ENCODE assay signal across 10 mouse cellular contexts in the genomic region with DNA sequence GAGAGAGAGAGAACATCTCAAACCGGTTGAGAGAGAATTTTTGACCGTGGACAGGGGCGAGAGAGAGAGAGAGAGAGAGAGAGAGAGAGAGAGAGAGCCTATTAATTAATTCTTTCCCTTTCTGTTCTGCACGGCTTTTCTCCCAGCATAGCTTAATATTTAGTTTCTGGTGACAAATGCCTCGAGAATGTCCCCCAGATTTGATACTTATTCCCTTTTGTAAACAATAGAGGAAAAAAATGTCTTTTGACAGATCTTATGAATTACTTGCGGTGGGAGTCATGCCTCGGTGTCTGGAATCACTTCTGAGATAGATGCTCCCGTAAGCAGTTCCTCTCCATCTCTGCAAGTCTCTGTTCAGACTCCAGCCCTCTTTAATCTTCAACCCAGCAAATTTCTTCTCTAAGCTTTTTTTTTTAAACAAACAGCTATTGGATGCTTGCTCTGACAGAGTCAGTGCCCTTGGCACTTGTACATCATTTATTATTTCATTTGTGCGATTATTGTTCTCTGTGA.
A peak's percentile ranks its signal among the peaks of the same experiment; 100 is the strongest.
DNase-seq lines count a peak whose midpoint lies in the region; ATAC-seq and TF ChIP-seq lines count a peak whose summit lies in the region.
"Had no signal": no experiment of that assay in that cellular context is flagged by ENCODE, and none has a peak within 500 bp of the region (broad histone marks: within the 10 kb centered on the region; RNA-seq: fewer than 3 reads in every experiment).

No protein-coding gene starts in this region.

- H3K27ac ChIP-seq in embryonic facial prominence, embryonic 13.5 days = no peak overlapping the region
- no peak overlapping the region for H3K27ac ChIP-seq in embryonic facial prominence, embryonic 10.5 days (replicated peaks)
- H3K27ac ChIP-seq in kidney, embryonic 15.5 days = no peak overlapping the region
- H3K27ac ChIP-seq in kidney, embryonic 16.5 days (ENCODE audit: low read length) = no peak overlapping the region
- no peak overlapping the region for H3K27ac ChIP-seq in embryonic facial prominence, embryonic 14.5 days (replicated peaks; ENCODE audit: low read depth, low read length)
- H3K27ac ChIP-seq in intestine, embryonic 16.5 days (ENCODE audit: low read length) = peak overlapping the region; percentile 51
- H3K27ac ChIP-seq in liver, postnatal 0 days (ENCODE audit: low read depth) = no peak overlapping the region

- no peak for TF ChIP-seq CTCF in liver, postnatal 0 days (IDR thresholded peaks at IDR 0.05; ENCODE audit: low read depth)

- no peaks in the 10 kb centered on the region for H3K9me3 ChIP-seq in embryonic facial prominence, embryonic 13.5 days
- no peaks in the 10 kb centered on the region for H3K9me3 ChIP-seq in embryonic facial prominence, embryonic 10.5 days
- H3K9me3 ChIP-seq in kidney, embryonic 15.5 days (replicated peaks) = no peaks in the 10 kb centered on the region
- no peaks in the 10 kb centered on the region for H3K9me3 ChIP-seq in kidney, embryonic 16.5 days (ENCODE audit: low read length)
- H3K9me3 ChIP-seq in embryonic facial prominence, embryonic 14.5 days (ENCODE audit: control insufficient read depth, low read length) = no peaks in the 10 kb centered on the region
- no peaks in the 10 kb centered on the region for H3K9me3 ChIP-seq in intestine, embryonic 16.5 days (ENCODE audit: control insufficient read depth, low read length)
- no peaks in the 10 kb centered on the region for H3K9me3 ChIP-seq in liver, postnatal 0 days (ENCODE audit: low read length)
- H3K9me3 ChIP-seq: G1E had no signal

- H3K4me3 ChIP-seq in embryonic facial prominence, embryonic 13.5 days = no peak overlapping the region
- H3K4me3 ChIP-seq in embryonic facial prominence, embryonic 10.5 days = no peak overlapping the region
- H3K4me3 ChIP-seq in kidney, embryonic 15.5 days (replicated peaks) = no peak overlapping the region
- no peak overlapping the region for H3K4me3 ChIP-seq in kidney, embryonic 16.5 days (ENCODE audit: low read length)
- no peak overlapping the region for H3K4me3 ChIP-seq in embryonic facial prominence, embryonic 14.5 days (ENCODE audit: low read depth, low read length)
- H3K4me3 ChIP-seq in intestine, embryonic 16.5 days (ENCODE audit: low read length) = no peak overlapping the region
- no peak overlapping the region for H3K4me3 ChIP-seq in liver, postnatal 0 days (ENCODE audit: low read depth, low read length)

- no peak for DNase-seq in embryonic facial prominence, embryonic 10.5 days (ENCODE audit: low spot score)
- DNase-seq in embryonic facial prominence, embryonic 14.5 days (ENCODE audit: low spot score) = no peak
- DNase-seq in cerebellum, adult 11-12 months = no peak
- no peak for DNase-seq in liver, postnatal 0 days
- DNase-seq: thymus, postnatal 36 days had no signal

- H3K4me2 ChIP-seq in embryonic facial prominence, embryonic 13.5 days = 0 out of 2 replicates have a peak overlapping the region, but pooled peaks have one; percentile 5
- 0 out of 2 replicates have a peak overlapping the region, but pooled peaks have one; percentile 23 for H3K4me2 ChIP-seq in kidney, embryonic 15.5 days
- H3K4me2 ChIP-seq in kidney, embryonic 16.5 days (replicated peaks; ENCODE audit: low read depth, low read length) = no peak overlapping the region
- H3K4me2 ChIP-seq in embryonic facial prominence, embryonic 14.5 days (ENCODE audit: low read depth, low read length) = peak overlapping the region; percentile 38; the same call in 1 of the 2 replicates
- 0 out of 2 replicates have a peak overlapping the region, but pooled peaks have one; percentile 19 for H3K4me2 ChIP-seq in intestine, embryonic 16.5 days (ENCODE audit: low read depth, low read length)
- H3K4me2 ChIP-seq in liver, postnatal 0 days (ENCODE audit: low read depth, low read length) = no peak overlapping the region

- peaks cover 17% of the 10 kb centered on the region for H3K4me1 ChIP-seq in embryonic facial prominence, embryonic 13.5 days
- peaks cover 15% of the 10 kb centered on the region for H3K4me1 ChIP-seq in embryonic facial prominence, embryonic 10.5 days
- peaks cover 31% of the 10 kb centered on the region for H3K4me1 ChIP-seq in kidney, embryonic 15.5 days
- peaks cover 29% of the 10 kb centered on the region for H3K4me1 ChIP-seq in kidney, embryonic 16.5 days (ENCODE audit: insufficient read depth, low read length)
- H3K4me1 ChIP-seq in embryonic facial prominence, embryonic 14.5 days (ENCODE audit: control insufficient read depth, insufficient read depth, low read length) = peaks cover 14% of the 10 kb centered on the region; the same call in 1 of the 2 replicates
- H3K4me1 ChIP-seq in intestine, embryonic 16.5 days (ENCODE audit: control insufficient read depth, insufficient read depth, low read length) = peaks cover 4% of the 10 kb centered on the region; the same call in 1 of the 2 replicates
- H3K4me1 ChIP-seq in liver, postnatal 0 days (ENCODE audit: insufficient read depth) = 0 out of 2 replicates have a peak, but pooled peaks cover 3% of the 10 kb centered on the region

- H3K27me3 ChIP-seq in embryonic facial prominence, embryonic 13.5 days = no peaks in the 10 kb centered on the region
- H3K27me3 ChIP-seq in embryonic facial prominence, embryonic 10.5 days (replicated peaks; ENCODE audit: low read depth, poor library complexity, severe bottlenecking) = no peaks in the 10 kb centered on the region
- no peaks in the 10 kb centered on the region for H3K27me3 ChIP-seq in kidney, embryonic 15.5 days
- H3K27me3 ChIP-seq in kidney, embryonic 16.5 days (ENCODE audit: insufficient read depth, low read length) = no peaks in the 10 kb centered on the region
- no peaks in the 10 kb centered on the region for H3K27me3 ChIP-seq in embryonic facial prominence, embryonic 14.5 days (replicated peaks; ENCODE audit: control insufficient read depth, insufficient read depth, low read length)
- H3K27me3 ChIP-seq in intestine, embryonic 16.5 days (replicated peaks; ENCODE audit: control insufficient read depth, insufficient read depth, low read length) = no peaks in the 10 kb centered on the region
- no peaks in the 10 kb centered on the region for H3K27me3 ChIP-seq in liver, postnatal 0 days (ENCODE audit: insufficient read depth, low read length)

- ATAC-seq in embryonic facial prominence, embryonic 13.5 days (ENCODE audit: insufficient number of reproducible peaks, insufficient read depth, low FRiP score, low TSS enrichment, low read depth) = no peak
- ATAC-seq in kidney, embryonic 15.5 days (replicated peaks; ENCODE audit: low FRiP score) = no peak
- no peak for ATAC-seq in kidney, embryonic 16.5 days (ENCODE audit: low FRiP score, low TSS enrichment)
- ATAC-seq in embryonic facial prominence, embryonic 14.5 days (ENCODE audit: low read depth) = no peak
- ATAC-seq in intestine, embryonic 16.5 days = no peak
- ATAC-seq in liver, postnatal 0 days = no peak

- WGBS in embryonic facial prominence, embryonic 13.5 days = 37% methylated on average over 9 of the region's 9 CpGs
- WGBS in embryonic facial prominence, embryonic 10.5 days = 72% methylated on average over 9 of the region's 9 CpGs
- WGBS in kidney, embryonic 15.5 days = 43% methylated on average over 9 of the region's 9 CpGs
- WGBS in kidney, embryonic 16.5 days = 40% methylated on average over 9 of the region's 9 CpGs
- 42% methylated on average over 9 of the region's 9 CpGs for WGBS in embryonic facial prominence, embryonic 14.5 days
- WGBS in intestine, embryonic 16.5 days = 34% methylated on average over 9 of the region's 9 CpGs
- WGBS in liver, postnatal 0 days (ENCODE audit: insufficient replicate concordance) = 56% methylated on average over 9 of the region's 9 CpGs

- no peaks in the 10 kb centered on the region for H3K36me3 ChIP-seq in embryonic facial prominence, embryonic 13.5 days
- no peaks in the 10 kb centered on the region for H3K36me3 ChIP-seq in embryonic facial prominence, embryonic 10.5 days (replicated peaks)
- H3K36me3 ChIP-seq in kidney, embryonic 15.5 days = no peaks in the 10 kb centered on the region
- no peaks in the 10 kb centered on the region for H3K36me3 ChIP-seq in kidney, embryonic 16.5 days (ENCODE audit: insufficient read depth, low read length)
- no peaks in the 10 kb centered on the region for H3K36me3 ChIP-seq in embryonic facial prominence, embryonic 14.5 days (ENCODE audit: control insufficient read depth, insufficient read depth, low read length)
- H3K36me3 ChIP-seq in intestine, embryonic 16.5 days (ENCODE audit: control insufficient read depth, insufficient read depth, low read length) = no peaks in the 10 kb centered on the region
- H3K36me3 ChIP-seq in liver, postnatal 0 days (replicated peaks; ENCODE audit: insufficient read depth, low read length) = no peaks in the 10 kb centered on the region
- H3K36me3 ChIP-seq: G1E had no signal

- no peak for TF ChIP-seq EP300 in liver, postnatal 0 days (IDR thresholded peaks at IDR 0.05; ENCODE audit: low read depth)

- H3K9ac ChIP-seq in embryonic facial prominence, embryonic 13.5 days = no peak overlapping the region
- H3K9ac ChIP-seq in kidney, embryonic 15.5 days = no peak overlapping the region
- H3K9ac ChIP-seq in kidney, embryonic 16.5 days (replicated peaks; ENCODE audit: low read length) = no peak overlapping the region
- H3K9ac ChIP-seq in embryonic facial prominence, embryonic 14.5 days (ENCODE audit: low read depth, low read length) = no peak overlapping the region
- H3K9ac ChIP-seq in intestine, embryonic 16.5 days (ENCODE audit: low read depth, low read length) = no peak overlapping the region
- H3K9ac ChIP-seq in liver, postnatal 0 days (replicated peaks) = no peak overlapping the region

Comparison
In these comparisons a context has a peak if more than half of its experiments do, and no peak if none do; other contexts are left out.
1. H3K4me2 ChIP-seq: peak in embryonic facial prominence, embryonic 13.5 days (single experiment), kidney, embryonic 15.5 days (single experiment), embryonic facial prominence, embryonic 14.5 days (single experiment) and intestine, embryonic 16.5 days (single experiment); none in kidney, embryonic 16.5 days (single experiment) and liver, postnatal 0 days (single experiment).